Mouse (Mus musculus) heart, adult 2 months (tissue): ENCODE results near the gene Gm8104.
"Not testable (repeated sequence)": the region's sequence is repeated elsewhere in the genome, so short reads cannot be mapped to it uniquely, and the experiment has no call there.

Source experiments
- CTCF ChIP-seq: fragments of 200-600 bp; IDR thresholded peaks from 2 replicates; pipeline ENCODE4 v1.8.1; 2022; ENCODE audit warnings: antibody characterized with exemption, mild to moderate bottlenecking, moderate library complexity
- EP300 ChIP-seq: fragments of 200-500 bp; IDR thresholded peaks from 2 replicates; pipeline ENCODE4 v1.6.1; 2011; ENCODE audit warnings: low read depth, low read length, control low read depth; ENCODE audit not compliant: insufficient read depth
- POLR2A ChIP-seq: fragments of 200-500 bp; IDR thresholded peaks from 2 replicates; pipeline ENCODE4 v1.6.1; 2011; ENCODE audit warnings: mild to moderate bottlenecking, low read depth, low read length, control low read depth; ENCODE audit not compliant: insufficient read depth

GRCm38 (mm10) chr14:43076543-43076942 is 23.9 kb upstream of the Gm8104 start, which contains the start of gene Gm8094:
- TF ChIP-seq POLR2A, CTCF, EP300: not testable (repeated sequence)
